Mouse (Mus musculus): ENCODE results near the gene Gpr146.

- TF ChIP-seq POLR2A (IDR thresholded peaks at IDR 0.05; ENCODE audit: borderline replicate concordance, low read depth, low read length), result no peak
- no peak for TF ChIP-seq CTCF (IDR thresholded peaks at IDR 0.05; ENCODE audit: low read depth, low read length)
These were observed 1.6 kb downstream of the Gpr146 start for GRCm38 (mm10) chr5:139378986-139379629.

Measured in bone marrow macrophage, adult 2 months (primary cell).